Mouse (Mus musculus) midbrain, embryonic 13.5 days (tissue): ENCODE measurements around the gene Cerkl. TPM values are rescaled to one million over a fixed set of nuclear protein-coding genes. Genes with fewer than 3 reads are reported as not detected.
A peak's percentile ranks its signal among the peaks of the same experiment; 100 is the strongest.

ENCODE experiments used
- ATAC-seq: fragments of 200-750 bp; cut with Nextera tagmentation; 2 replicates; pipeline ENCODE4 v1.8.0; 2017; ENCODE audit warnings: mild to moderate bottlenecking, moderate TSS enrichment, moderate library complexity
- H3K27ac ChIP-seq: fragments of 300-500 bp; sonication (generic); 2 replicates; pipeline ENCODE4 v1.5.1; 2015; ENCODE audit warnings: inconsistent platforms, mild to moderate bottlenecking, moderate library complexity
- H3K27me3 ChIP-seq: fragments of 300-500 bp; sonication (generic); 2 replicates; pipeline ENCODE4 v1.6.1; 2015; ENCODE audit warnings: mild to moderate bottlenecking, inconsistent platforms
- H3K36me3 ChIP-seq: fragments of 300-500 bp; sonication (generic); 2 replicates; pipeline ENCODE4 v1.6.1; 2015; ENCODE audit warnings: mild to moderate bottlenecking, inconsistent platforms
- H3K4me1 ChIP-seq: fragments of 300-500 bp; sonication (generic); replicated peaks from 2 replicates; pipeline ENCODE4 v1.6.1; 2015; ENCODE audit warnings: inconsistent platforms
- H3K4me2 ChIP-seq: fragments of 300-500 bp; sonication (generic); replicated peaks from 2 replicates; pipeline ENCODE4 v1.6.1; 2015; ENCODE audit warnings: moderate library complexity, mild to moderate bottlenecking, inconsistent platforms
- H3K4me3 ChIP-seq: fragments of 300-500 bp; sonication (generic); replicated peaks from 2 replicates; pipeline ENCODE4 v1.5.1; 2015; ENCODE audit warnings: mild to moderate bottlenecking, inconsistent platforms
- H3K9ac ChIP-seq: fragments of 300-500 bp; sonication (generic); replicated peaks from 2 replicates; pipeline ENCODE4 v1.6.1; 2015; ENCODE audit warnings: mild to moderate bottlenecking, inconsistent platforms
- H3K9me3 ChIP-seq: fragments of 300-500 bp; sonication (generic); 2 replicates; pipeline ENCODE4 v1.6.1; 2016; ENCODE audit warnings: mild to moderate bottlenecking, inconsistent platforms
- WGBS: fragments of 180-500 bp; shearing (Covaris S2); methylation state at CpG from one replicate; pipeline ENCODE4 v1.1.7; 2015; 5-methylcytosine and 5-hydroxymethylcytosine counted together
- polyA plus RNA-seq: library from polyadenylated mRNA; unstranded; fragments of >200 nt; fragmentation: Nextera tagmentation; extraction: Ambion mirVana; gene quantifications from 2 replicates; pipeline ENCODE4 v1.2.1, GENCODE M21; 2015

Gene Cerkl
- polyA plus RNA-seq, 1 experiment from 2014 or later, result 1.6 TPM

DNA sequence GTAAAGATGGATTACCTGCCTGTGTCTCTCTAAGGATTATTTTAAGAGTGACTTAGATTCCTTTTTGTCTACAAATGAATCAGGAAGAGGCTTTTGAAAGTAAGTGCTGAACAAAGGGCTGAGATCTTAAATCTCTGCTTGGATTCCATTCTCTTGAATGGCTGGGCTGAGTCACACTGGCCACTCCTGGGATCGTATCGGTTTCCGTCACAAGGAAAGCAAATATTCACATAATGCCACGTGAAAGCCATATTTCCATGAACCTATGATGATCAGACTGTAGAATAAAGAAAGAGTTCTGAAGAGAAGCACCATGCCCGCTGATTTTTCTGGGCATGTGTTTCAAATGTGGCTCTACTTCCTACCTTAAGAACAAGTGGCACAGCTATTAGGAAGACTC is 57.8 kb downstream of the Cerkl start:
- ATAC-seq, result no peak
- H3K9me3 ChIP-seq, result no peaks in the 10 kb centered on the region
- H3K36me3 ChIP-seq, result no peaks in the 10 kb centered on the region
- H3K4me2 ChIP-seq, result peak overlapping the region; percentile 23; the same call in 1 of the 2 replicates
- no peaks in the 10 kb centered on the region for H3K27me3 ChIP-seq
- peaks cover 16% of the 10 kb centered on the region for H3K4me1 ChIP-seq
- 39% methylated on average over 5 of the region's 5 CpGs for WGBS
- H3K9ac ChIP-seq, result no peak overlapping the region
- H3K27ac ChIP-seq, result peak overlapping the region; percentile 59
- no peak overlapping the region for H3K4me3 ChIP-seq

DNA sequence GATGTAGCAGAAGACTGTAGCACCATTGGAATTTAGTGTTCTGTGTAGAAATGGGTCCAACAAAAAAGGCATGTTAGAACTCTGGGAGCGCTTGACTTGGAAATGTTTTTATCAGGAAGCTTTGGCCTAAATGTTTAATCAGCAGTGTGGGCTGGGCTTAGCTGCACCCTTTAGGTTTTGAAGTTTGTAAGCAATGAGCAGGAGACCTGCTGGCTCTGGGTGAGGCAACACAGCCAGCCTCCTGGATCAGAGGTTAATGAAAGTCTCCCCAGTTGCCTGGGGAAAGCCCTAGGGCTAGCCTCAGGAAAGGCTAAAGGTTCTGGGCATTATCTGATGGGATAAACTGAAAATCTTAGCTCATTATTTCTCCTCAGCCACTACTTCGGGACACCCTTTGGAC is 58.2 kb downstream of the Cerkl start:
- no peaks in the 10 kb centered on the region for H3K9me3 ChIP-seq
- WGBS, result 48% methylated on average over 2 of the region's 2 CpGs
- no peak for ATAC-seq
- H3K27ac ChIP-seq, result peak overlapping the region; percentile 59; the same call in 1 of the 2 replicates
- H3K4me3 ChIP-seq, result no peak overlapping the region
- no peak overlapping the region for H3K9ac ChIP-seq
- peaks cover 16% of the 10 kb centered on the region for H3K4me1 ChIP-seq
- H3K36me3 ChIP-seq, result no peaks in the 10 kb centered on the region
- no peaks in the 10 kb centered on the region for H3K27me3 ChIP-seq
- H3K4me2 ChIP-seq, result no peak overlapping the region

GRCm38 (mm10) chr2:79397107-79397506 is 59.5 kb downstream of the Cerkl start:
- ATAC-seq, result no peak
- H3K4me2 ChIP-seq, result no peak overlapping the region
- H3K27me3 ChIP-seq, result no peaks in the 10 kb centered on the region
- no peak overlapping the region for H3K9ac ChIP-seq
- no peak overlapping the region for H3K27ac ChIP-seq
- no peak overlapping the region for H3K4me3 ChIP-seq
- no peaks in the 10 kb centered on the region for H3K36me3 ChIP-seq
- WGBS, result 60% methylated on average over 2 of the region's 2 CpGs
- no peaks in the 10 kb centered on the region for H3K9me3 ChIP-seq
- H3K4me1 ChIP-seq, result peaks cover 16% of the 10 kb centered on the region

- Histone ChIP-seq H3K36me3 (no peaks in the 10 kb centered on the region), H3K27ac (peak overlapping the region; percentile 3; the same call in 1 of the 2 replicates), H3K27me3 (no peaks in the 10 kb centered on the region), H3K4me1 (peaks cover 15% of the 10 kb centered on the region), H3K9me3 (no peaks in the 10 kb centered on the region), H3K9ac (no peak overlapping the region), H3K4me3 (no peak overlapping the region), H3K4me2 (peak overlapping the region; percentile 6; the same call in 1 of the 2 replicates)
- peak; percentile 86 for ATAC-seq
- 13% methylated on average over 12 of the region's 12 CpGs for WGBS
Observed at GRCm38 (mm10) chr2:79379087-79380041, 77.2 kb downstream of the Cerkl start.

GRCm38 (mm10) chr2:79378346-79379086 is 78.1 kb downstream of the Cerkl start:
- H3K27ac ChIP-seq, result peak overlapping the region; percentile 3; the same call in 1 of the 2 replicates
- H3K9ac ChIP-seq, result no peak overlapping the region
- no peaks in the 10 kb centered on the region for H3K27me3 ChIP-seq
- peaks cover 15% of the 10 kb centered on the region for H3K4me1 ChIP-seq
- H3K4me2 ChIP-seq, result 0 out of 2 replicates have a peak overlapping the region, but pooled peaks have one; percentile 6
- H3K9me3 ChIP-seq, result no peaks in the 10 kb centered on the region
- peak; percentile 8; the same call in 1 of the 2 replicates for ATAC-seq
- H3K4me3 ChIP-seq, result no peak overlapping the region
- WGBS, result 41% methylated on average over 8 of the region's 8 CpGs
- H3K36me3 ChIP-seq, result no peaks in the 10 kb centered on the region

DNA sequence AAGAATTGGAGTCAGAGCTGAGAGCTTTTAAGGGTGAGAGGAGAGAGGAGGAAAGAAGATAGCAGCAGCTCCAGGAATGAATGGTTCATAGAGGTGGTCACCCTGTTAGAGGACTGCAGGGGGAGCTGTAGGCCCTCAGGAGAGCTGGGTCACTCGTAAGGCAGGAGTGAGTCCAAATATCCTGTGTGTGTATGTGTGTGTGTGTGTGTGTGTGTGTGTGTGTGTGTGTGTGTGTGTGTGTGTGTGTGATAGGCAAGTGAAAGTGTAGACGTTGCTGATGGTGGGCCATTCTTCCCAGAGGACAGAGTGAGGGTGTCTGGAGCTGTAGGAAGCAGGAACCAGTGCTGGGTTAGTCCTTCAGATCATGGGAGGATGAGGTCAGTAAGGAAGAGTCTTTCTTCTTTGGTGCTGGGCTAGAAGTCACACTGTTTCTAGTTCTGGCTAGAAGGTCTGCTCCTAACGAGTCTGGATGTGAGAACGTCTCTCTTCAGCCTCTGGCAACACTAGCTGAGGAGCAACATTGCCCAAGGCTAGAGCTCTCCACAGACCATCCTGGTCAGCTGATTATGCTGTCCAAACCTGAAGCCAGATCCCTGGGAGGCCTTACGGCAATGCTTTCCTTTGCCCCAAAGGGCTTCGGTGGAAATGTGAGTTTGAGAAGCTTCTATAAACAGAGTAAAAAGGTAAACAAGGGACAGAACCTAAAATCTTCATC is 83.9 kb downstream of the Cerkl start:
- WGBS, result 49% methylated on average over 6 of the region's 6 CpGs
- ATAC-seq, result 0 out of 2 replicates have a peak, but pooled peaks have one; percentile 35
- no peak overlapping the region for H3K27ac ChIP-seq
- H3K9me3 ChIP-seq, result no peaks in the 10 kb centered on the region
- H3K4me1 ChIP-seq, result peaks cover 7% of the 10 kb centered on the region
- no peak overlapping the region for H3K4me3 ChIP-seq
- no peak overlapping the region for H3K4me2 ChIP-seq
- no peaks in the 10 kb centered on the region for H3K36me3 ChIP-seq
- no peak overlapping the region for H3K9ac ChIP-seq
- H3K27me3 ChIP-seq, result no peaks in the 10 kb centered on the region

- no peak overlapping the region for H3K9ac ChIP-seq
- H3K9me3 ChIP-seq, result no peaks in the 10 kb centered on the region
- no peaks in the 10 kb centered on the region for H3K27me3 ChIP-seq
- H3K4me3 ChIP-seq, result no peak overlapping the region
- no peak overlapping the region for H3K4me2 ChIP-seq
- 82% methylated on average over 2 of the region's 2 CpGs for WGBS
- no peak overlapping the region for H3K27ac ChIP-seq
- ATAC-seq, result no peak
- H3K4me1 ChIP-seq, result peaks cover 7% of the 10 kb centered on the region
- H3K36me3 ChIP-seq, result no peaks in the 10 kb centered on the region
Observed at GRCm38 (mm10) chr2:79372154-79372467, 84.5 kb downstream of the Cerkl start.

- Histone ChIP-seq H3K4me2 (no peak overlapping the region), H3K27ac (no peak overlapping the region), H3K4me3 (no peak overlapping the region), H3K27me3 (no peaks in the 10 kb centered on the region), H3K4me1 (peaks cover 7% of the 10 kb centered on the region), H3K9me3 (no peaks in the 10 kb centered on the region), H3K36me3 (no peaks in the 10 kb centered on the region), H3K9ac (no peak overlapping the region)
- ATAC-seq, result no peak
- 88% methylated on average over 7 of the region's 7 CpGs for WGBS
Observed at GRCm38 (mm10) chr2:79371326-79372153, 85.0 kb downstream of the Cerkl start.

GRCm38 (mm10) chr2:79370711-79371312 is 85.8 kb downstream of the Cerkl start:
- Histone ChIP-seq H3K4me2 (no peak overlapping the region), H3K27ac (no peak overlapping the region), H3K9ac (no peak overlapping the region), H3K4me3 (no peak overlapping the region), H3K4me1 (peaks cover 7% of the 10 kb centered on the region), H3K9me3 (no peaks in the 10 kb centered on the region), H3K36me3 (no peaks in the 10 kb centered on the region), H3K27me3 (no peaks in the 10 kb centered on the region)
- no peak for ATAC-seq
- 84% methylated on average over 9 of the region's 9 CpGs for WGBS

DNA sequence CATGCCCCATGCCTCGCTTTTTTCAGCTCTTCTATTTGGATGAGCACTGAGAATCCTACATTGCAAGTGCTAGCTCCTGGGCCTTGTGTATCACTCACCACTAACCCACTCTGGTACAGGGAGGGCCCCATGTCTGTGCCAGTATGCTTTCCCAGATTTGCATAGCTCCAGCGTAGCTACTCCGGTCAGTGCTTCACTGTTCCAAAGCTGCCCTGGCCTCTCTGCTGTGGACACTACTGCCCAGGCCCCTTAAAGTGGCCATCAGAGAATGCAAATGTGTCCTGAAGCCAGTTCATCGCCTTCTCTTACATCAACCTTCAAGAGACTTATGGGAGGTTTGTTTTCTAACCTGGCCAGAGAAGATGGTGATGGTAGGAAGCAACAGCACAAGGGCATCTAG is 86.7 kb downstream of the Cerkl start:
- Histone ChIP-seq H3K27me3 (no peaks in the 10 kb centered on the region), H3K4me3 (no peak overlapping the region), H3K36me3 (no peaks in the 10 kb centered on the region), H3K9ac (no peak overlapping the region), H3K27ac (no peak overlapping the region), H3K4me2 (no peak overlapping the region), H3K4me1 (peaks cover 7% of the 10 kb centered on the region), H3K9me3 (no peaks in the 10 kb centered on the region)
- WGBS, result 64% methylated on average over 4 of the region's 4 CpGs
- ATAC-seq, result peak; percentile 57; the same call in 1 of the 2 replicates

DNA sequence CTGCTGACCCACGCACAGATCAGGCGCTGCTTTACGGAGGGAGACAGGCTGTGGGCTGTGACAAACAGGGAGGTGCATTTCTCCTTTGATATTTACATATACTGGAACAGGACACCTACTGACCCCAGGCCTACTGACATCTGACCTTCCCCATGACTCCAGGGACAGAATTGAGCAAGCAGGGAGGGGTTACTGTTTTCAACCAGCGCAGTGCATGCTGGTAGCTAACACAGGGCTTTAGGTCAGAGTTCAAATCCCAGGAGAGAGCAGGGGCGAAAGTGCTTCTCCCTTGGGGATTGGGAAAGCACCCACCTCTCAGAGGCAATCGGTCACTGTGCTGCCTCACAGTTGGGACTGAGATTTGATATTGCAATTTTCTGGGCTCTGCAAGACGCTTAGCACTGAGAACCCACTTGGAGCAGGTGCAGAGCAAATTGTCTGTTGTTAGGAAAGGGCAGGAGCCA is 87.5 kb downstream of the Cerkl start:
- Histone ChIP-seq H3K9me3 (no peaks in the 10 kb centered on the region), H3K27me3 (no peaks in the 10 kb centered on the region), H3K9ac (no peak overlapping the region), H3K36me3 (no peaks in the 10 kb centered on the region), H3K4me1 (peaks cover 7% of the 10 kb centered on the region), H3K27ac (no peak overlapping the region), H3K4me3 (no peak overlapping the region), H3K4me2 (no peak overlapping the region)
- 63% methylated on average over 7 of the region's 7 CpGs for WGBS
- no peak for ATAC-seq
